Mouse (Mus musculus) left cerebral cortex, adult 6 months (tissue): ENCODE data around the gene Olfr164. TPM values are rescaled to one million over a fixed set of nuclear protein-coding genes. Genes with fewer than 3 reads are reported as not detected.

Source experiments
- long read RNA-seq, 2 experiments: library from polyadenylated mRNA; unstranded; transcript quantifications; one replicate each; pipeline ENCODE4 v2.0.0; 2019 to 2020
- polyA plus RNA-seq: library from polyadenylated mRNA; unstranded; fragments of <200 nt; fragmentation: Nextera tagmentation; gene quantifications from 2 replicates; pipeline ENCODE4 v1.2.3, GENCODE M21; 2021

Olfr164 gene
- polyA plus RNA-seq: not detected in 2 replicates
- long read RNA-seq, experiment 1: 0 reads
- long read RNA-seq, experiment 2: 0 reads

DNA sequence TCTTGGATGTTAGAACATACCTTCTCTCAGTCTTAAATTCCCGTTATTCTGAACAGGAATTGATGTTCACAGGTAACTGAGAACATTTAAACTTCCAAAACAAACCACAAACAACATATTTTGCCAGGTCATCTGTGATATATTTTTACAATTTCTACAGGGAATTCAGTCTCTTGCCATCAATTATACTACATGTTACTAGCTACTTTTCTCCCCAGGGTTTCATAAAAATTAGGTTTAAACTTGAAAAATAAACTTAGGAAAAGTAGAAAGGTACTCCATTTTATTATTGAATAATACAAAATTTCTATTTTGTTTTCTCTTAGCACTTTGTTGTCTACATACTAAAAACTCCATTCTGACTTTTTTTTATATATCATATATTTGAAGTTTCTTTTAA, at the start of gene Olfr164:
TSS of gene Olfr164 (minus strand) at position 101 of the 400 bp plus-strand sequence.

Other genes starting within 250 kb of the Olfr164 start
- gene Olfr165, start 109.1 kb upstream of the Olfr164 start, polyA plus RNA-seq: not detected in 2 replicates
- gene Olfr166, start 169.6 kb upstream of the Olfr164 start, polyA plus RNA-seq: not detected in 2 replicates
- not detected in 2 replicates for gene Olfr167, start 208.2 kb upstream of the Olfr164 start, polyA plus RNA-seq
- not detected in 2 replicates for gene Olfr168, start 221.5 kb upstream of the Olfr164 start, polyA plus RNA-seq